Mouse (Mus musculus) heart, adult 2 months (tissue): ENCODE results near the gene Agr2.

Source experiments
- CTCF ChIP-seq: fragments of 200-600 bp; IDR thresholded peaks from 2 replicates; pipeline ENCODE4 v1.8.1; 2022; ENCODE audit warnings: antibody characterized with exemption, mild to moderate bottlenecking, moderate library complexity
- EP300 ChIP-seq: fragments of 200-500 bp; IDR thresholded peaks from 2 replicates; pipeline ENCODE4 v1.6.1; 2011; ENCODE audit warnings: low read depth, low read length, control low read depth; ENCODE audit not compliant: insufficient read depth

GRCm38 (mm10) chr12:35957235-35957634 lies 35.5 kb upstream of the Agr2 start:
- TF ChIP-seq CTCF (peak; percentile 53), EP300 (no peak)
